Mouse (Mus musculus) embryonic facial prominence, embryonic 13.5 days (tissue): ENCODE measurements at regions not wholly inside any gene's neighbourhood (a gene's known extent, or its start where the extent isn't known, plus 50 kb on each side); places are given as distances from the start of the nearest gene placed in this dataset.
A peak's percentile ranks its signal among the peaks of the same experiment; 100 is the strongest.

Experiments used
- ATAC-seq: fragments of 200-750 bp; cut with Nextera tagmentation; 2 replicates; pipeline ENCODE4 v1.8.0; 2017; ENCODE audit warnings: low read depth; ENCODE audit not compliant: insufficient number of reproducible peaks, insufficient read depth, low FRiP score, low TSS enrichment
- H3K27ac ChIP-seq: fragments of 300-500 bp; sonication (generic); 2 replicates; pipeline ENCODE4 v1.5.1; 2015; ENCODE audit warnings: moderate library complexity, mild to moderate bottlenecking, inconsistent platforms
- H3K27me3 ChIP-seq: fragments of 300-500 bp; sonication (generic); 2 replicates; pipeline ENCODE4 v1.6.1; 2015; ENCODE audit warnings: mild to moderate bottlenecking, inconsistent platforms
- H3K36me3 ChIP-seq: fragments of 300-500 bp; sonication (generic); 2 replicates; pipeline ENCODE4 v1.6.1; 2015; ENCODE audit warnings: mild to moderate bottlenecking, inconsistent platforms
- H3K4me1 ChIP-seq: fragments of 300-500 bp; sonication (generic); 2 replicates; pipeline ENCODE4 v1.6.1; 2015; ENCODE audit warnings: inconsistent platforms
- H3K4me2 ChIP-seq: fragments of 300-500 bp; sonication (generic); 2 replicates; pipeline ENCODE4 v1.6.1; 2015; ENCODE audit warnings: moderate library complexity, mild to moderate bottlenecking, inconsistent platforms
- H3K4me3 ChIP-seq: fragments of 300-500 bp; sonication (generic); 2 replicates; pipeline ENCODE4 v1.5.1; 2015; ENCODE audit warnings: mild to moderate bottlenecking, inconsistent platforms
- H3K9ac ChIP-seq: fragments of 300-500 bp; sonication (generic); 2 replicates; pipeline ENCODE4 v1.6.1; 2015; ENCODE audit warnings: mild to moderate bottlenecking, inconsistent platforms
- H3K9me3 ChIP-seq: fragments of 300-500 bp; sonication (generic); 2 replicates; pipeline ENCODE4 v1.6.1; 2016; ENCODE audit warnings: inconsistent platforms
- WGBS: fragments of 180-500 bp; shearing (Covaris S2); methylation state at CpG from one replicate; pipeline ENCODE4 v1.1.7; 2015; ENCODE audit warnings: mixed read lengths; 5-methylcytosine and 5-hydroxymethylcytosine counted together

DNA sequence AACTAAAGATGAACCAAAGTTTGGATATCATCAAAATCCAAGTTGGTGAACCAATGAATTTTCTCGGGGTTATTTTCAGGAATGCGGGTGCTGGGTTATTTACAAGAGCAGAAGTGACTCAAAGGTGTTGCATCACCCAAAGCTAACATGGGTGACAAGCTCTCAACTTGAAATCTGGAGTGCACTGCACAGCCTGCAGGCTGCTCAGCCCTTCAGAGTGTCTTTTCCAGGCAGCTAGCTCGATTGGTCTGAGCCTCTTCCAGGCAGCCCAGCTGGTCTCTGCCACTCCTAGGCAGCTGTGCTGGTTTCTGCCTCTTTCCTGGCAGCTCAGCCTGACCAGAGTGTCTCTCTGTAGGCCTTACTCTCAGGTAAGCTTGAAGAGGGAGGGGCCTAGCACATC is 251.9 kb upstream of the Gap43 start:
- WGBS: 75% methylated on average over 3 of the region's 3 CpGs
- no peaks in the 10 kb centered on the region for H3K27me3 ChIP-seq
- no peak for ATAC-seq

DNA sequence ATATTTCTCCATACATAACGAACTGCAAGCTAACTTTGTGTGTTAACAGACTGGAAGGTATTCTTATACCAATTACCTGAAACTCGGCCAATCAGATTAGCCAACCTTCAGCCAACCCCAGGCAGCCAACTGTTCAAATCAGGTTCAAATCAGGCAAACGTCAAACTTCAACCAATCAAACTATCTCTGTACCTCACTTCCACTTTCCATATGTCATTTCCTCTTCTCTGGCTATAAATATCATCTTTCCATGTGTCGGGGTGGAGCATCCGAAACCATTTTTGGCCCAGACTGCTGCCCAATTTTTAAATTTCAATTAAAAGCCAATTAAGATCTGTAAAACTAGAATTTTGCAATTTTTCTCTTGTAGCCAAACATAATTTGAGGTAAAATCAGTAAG is 251.1 kb upstream of the Gap43 start:
- Histone ChIP-seq H3K9me3 (no peaks in the 10 kb centered on the region), H3K27me3 (no peaks in the 10 kb centered on the region), H3K4me3 (no peak overlapping the region), H3K27ac (no peak overlapping the region), H3K36me3 (no peaks in the 10 kb centered on the region), H3K9ac (no peak overlapping the region), H3K4me2 (no peak overlapping the region), H3K4me1 (no peaks in the 10 kb centered on the region)
- no peak for ATAC-seq
- 78% methylated on average over 5 of the region's 5 CpGs for WGBS

More for the DNA sequence above, 251.9 kb upstream of the Gap43 start:
- Histone ChIP-seq H3K4me2 (no peak overlapping the region), H3K4me1 (no peaks in the 10 kb centered on the region), H3K4me3 (no peak overlapping the region), H3K9me3 (no peaks in the 10 kb centered on the region), H3K27ac (no peak overlapping the region), H3K36me3 (no peaks in the 10 kb centered on the region), H3K9ac (no peak overlapping the region)

DNA sequence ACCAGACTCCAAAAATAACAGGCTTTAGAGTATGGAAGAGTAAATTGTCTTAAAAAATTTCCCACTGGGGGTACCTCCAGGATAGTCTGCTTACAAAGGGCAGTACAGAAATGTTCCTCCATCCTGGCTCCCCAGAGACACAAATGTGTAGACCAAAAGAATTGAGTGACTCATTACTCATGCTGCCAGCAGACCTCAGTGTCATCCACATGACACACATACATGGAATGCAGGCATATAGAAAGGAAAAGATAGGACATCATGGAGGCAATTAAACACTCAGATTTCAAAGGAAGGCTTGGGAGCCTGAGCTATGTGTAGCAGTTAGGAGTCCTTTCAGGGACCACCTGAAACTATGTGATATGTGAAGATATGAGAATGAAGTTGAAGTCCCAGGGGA is 245.7 kb upstream of the Gap43 start:
- ATAC-seq: no peak
- Histone ChIP-seq H3K36me3 (no peaks in the 10 kb centered on the region), H3K27ac (no peak overlapping the region), H3K9me3 (no peaks in the 10 kb centered on the region), H3K27me3 (no peaks in the 10 kb centered on the region), H3K4me2 (no peak overlapping the region), H3K9ac (no peak overlapping the region), H3K4me3 (no peak overlapping the region), H3K4me1 (no peaks in the 10 kb centered on the region)

DNA sequence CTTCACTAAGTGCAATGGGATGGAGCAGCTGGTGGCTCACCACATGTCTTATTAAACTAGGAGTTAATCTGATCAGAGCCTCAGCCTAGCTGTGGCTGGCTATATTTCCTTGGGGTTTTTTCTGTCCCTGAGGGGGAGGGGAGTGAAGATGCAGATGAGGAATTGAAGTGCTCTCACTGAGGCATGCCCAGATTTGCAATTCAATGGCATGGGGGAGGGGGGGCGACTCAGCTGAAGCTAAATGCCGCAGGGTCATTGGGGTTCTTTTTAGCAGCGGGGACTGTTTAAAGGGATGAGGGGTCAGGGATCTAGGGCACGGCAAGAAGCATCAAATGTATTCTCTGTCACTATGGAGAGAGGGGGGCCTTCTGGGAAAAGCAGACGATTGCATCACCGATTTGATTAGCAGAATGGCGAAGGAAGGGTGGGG is 235.1 kb upstream of the Gap43 start:
- Histone ChIP-seq H3K4me2 (peak overlapping the region; percentile 43), H3K27me3 (no peaks in the 10 kb centered on the region), H3K9me3 (no peaks in the 10 kb centered on the region), H3K4me3 (no peak overlapping the region), H3K36me3 (no peaks in the 10 kb centered on the region), H3K27ac (no peak overlapping the region), H3K9ac (no peak overlapping the region), H3K4me1 (peaks cover 7% of the 10 kb centered on the region)
- 2% methylated on average over 7 of the region's 7 CpGs for WGBS
- no peak; the same call in 1 of the 2 replicates for ATAC-seq

DNA sequence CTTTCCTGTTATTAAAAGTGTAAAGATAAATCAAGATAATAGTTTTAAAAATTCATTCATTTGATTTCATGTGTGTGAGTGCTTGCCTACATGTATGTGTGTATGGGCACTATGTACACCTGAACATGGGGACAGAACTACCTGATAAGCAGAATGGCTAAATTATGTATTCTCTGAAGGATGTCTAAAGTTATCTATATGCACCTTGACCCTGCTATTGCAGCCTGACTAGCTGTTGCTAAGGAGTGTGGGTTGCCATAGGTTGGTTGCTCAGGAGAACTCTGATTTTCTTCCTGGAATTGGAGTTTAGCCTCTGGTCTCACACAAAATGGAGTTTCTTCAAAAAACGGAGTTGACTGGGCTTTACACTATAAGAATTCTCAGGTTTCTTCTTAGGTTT is 234.5 kb upstream of the Gap43 start:
- Histone ChIP-seq H3K9ac (no peak overlapping the region), H3K4me2 (no peak overlapping the region), H3K27ac (no peak overlapping the region), H3K4me1 (peaks cover 11% of the 10 kb centered on the region), H3K27me3 (no peaks in the 10 kb centered on the region), H3K36me3 (no peaks in the 10 kb centered on the region), H3K9me3 (no peaks in the 10 kb centered on the region), H3K4me3 (no peak overlapping the region)
- ATAC-seq: no peak
- WGBS: 11% methylated on average over 1 of the region's 1 CpGs

DNA sequence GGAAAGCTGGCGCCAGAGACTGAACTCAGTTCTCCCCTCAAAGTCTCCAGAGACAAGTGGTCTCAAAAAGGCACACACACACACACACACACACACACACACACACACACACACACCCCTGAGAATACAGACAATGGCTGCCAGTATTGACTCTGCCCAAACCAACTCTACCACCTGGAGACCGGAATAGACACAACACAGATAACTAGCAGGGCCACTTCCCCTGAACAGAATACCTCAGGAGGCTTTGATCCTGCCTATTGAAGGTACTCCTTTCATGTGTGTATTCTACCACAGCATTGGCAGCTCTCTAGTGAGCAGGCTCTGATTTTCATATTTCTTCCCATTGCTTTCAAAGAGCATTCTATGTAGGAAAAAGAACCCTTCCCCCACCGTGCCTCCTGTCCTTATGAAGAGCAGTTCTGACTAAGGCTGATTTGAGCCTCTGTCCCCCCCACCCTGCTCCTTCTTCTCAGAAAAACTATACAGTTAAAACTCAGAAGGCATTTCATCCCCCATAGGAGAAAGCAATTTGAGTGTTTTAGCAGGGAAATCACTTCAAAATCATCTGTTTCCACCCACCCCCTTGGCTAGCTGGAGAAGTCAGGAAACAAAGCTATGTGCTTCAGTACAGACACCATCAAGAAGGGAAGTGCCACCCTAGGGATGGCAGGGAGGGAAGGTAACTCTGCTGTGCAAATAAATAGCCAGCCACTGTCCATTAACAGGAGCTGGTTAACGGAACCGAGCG is 230.0 kb upstream of the Gap43 start:
- peaks cover 8% of the 10 kb centered on the region for H3K4me1 ChIP-seq
- no peak overlapping the region for H3K9ac ChIP-seq
- no peaks in the 10 kb centered on the region for H3K27me3 ChIP-seq
- ATAC-seq: no peak
- 53% methylated on average over 6 of the region's 6 CpGs for WGBS
- no peak overlapping the region for H3K4me3 ChIP-seq
- no peak overlapping the region for H3K27ac ChIP-seq
- H3K9me3 ChIP-seq: no peaks in the 10 kb centered on the region
- no peaks in the 10 kb centered on the region for H3K36me3 ChIP-seq
- H3K4me2 ChIP-seq: no peak overlapping the region

DNA sequence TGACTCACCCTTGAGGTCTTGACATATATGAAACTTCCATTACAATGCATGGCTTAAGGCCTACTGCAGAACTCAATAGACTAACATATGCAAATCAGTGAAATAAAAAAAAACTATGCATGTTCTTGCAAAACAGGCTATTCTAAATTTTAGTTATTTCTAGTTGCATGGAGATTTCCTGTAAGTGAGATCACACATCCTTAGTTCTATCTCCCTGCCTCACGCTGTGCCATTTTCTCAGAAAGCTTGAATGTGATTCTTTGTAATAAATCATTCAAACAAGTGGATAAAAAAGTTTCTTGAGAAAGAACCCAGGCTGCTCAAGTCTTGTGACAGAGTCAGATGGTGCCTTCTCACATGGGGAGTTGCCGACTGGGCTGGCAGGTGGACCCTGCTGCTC is 228.9 kb upstream of the Gap43 start:
- no peak for ATAC-seq
- H3K4me1 ChIP-seq: peaks cover 6% of the 10 kb centered on the region; the same call in 1 of the 2 replicates
- no peak overlapping the region for H3K27ac ChIP-seq
- WGBS: 77% methylated on average over 2 of the region's 2 CpGs
- no peaks in the 10 kb centered on the region for H3K9me3 ChIP-seq
- no peak overlapping the region for H3K9ac ChIP-seq
- H3K36me3 ChIP-seq: no peaks in the 10 kb centered on the region
- H3K27me3 ChIP-seq: no peaks in the 10 kb centered on the region
- H3K4me3 ChIP-seq: no peak overlapping the region
- H3K4me2 ChIP-seq: no peak overlapping the region

DNA sequence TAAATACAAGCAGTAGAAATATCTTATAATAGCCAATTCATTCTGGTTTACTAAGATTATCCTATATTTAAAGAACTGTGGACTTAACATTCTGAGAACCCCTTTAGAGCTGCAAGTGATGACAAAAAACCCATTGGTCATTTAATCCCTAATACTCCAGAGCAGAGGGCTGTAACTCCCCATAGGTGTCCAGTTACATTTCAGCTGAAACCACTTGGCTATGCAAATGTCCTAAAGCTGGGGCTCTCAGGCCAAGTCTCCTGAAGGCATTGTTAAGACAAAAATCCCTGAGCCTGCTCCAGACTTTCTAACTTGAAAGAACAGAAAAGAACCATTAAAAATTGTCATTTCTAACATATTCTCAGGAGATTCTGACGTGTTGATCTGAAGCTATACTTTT is 209.1 kb upstream of the Gap43 start:
- H3K4me3 ChIP-seq: no peak overlapping the region
- H3K36me3 ChIP-seq: no peaks in the 10 kb centered on the region
- 0 out of 2 replicates have a peak, but pooled peaks cover 3% of the 10 kb centered on the region for H3K4me1 ChIP-seq
- H3K9me3 ChIP-seq: no peaks in the 10 kb centered on the region
- H3K4me2 ChIP-seq: no peak overlapping the region
- no peak for ATAC-seq
- H3K27ac ChIP-seq: no peak overlapping the region
- H3K9ac ChIP-seq: no peak overlapping the region
- WGBS: 33% methylated on average over 1 of the region's 1 CpGs
- H3K27me3 ChIP-seq: no peaks in the 10 kb centered on the region

DNA sequence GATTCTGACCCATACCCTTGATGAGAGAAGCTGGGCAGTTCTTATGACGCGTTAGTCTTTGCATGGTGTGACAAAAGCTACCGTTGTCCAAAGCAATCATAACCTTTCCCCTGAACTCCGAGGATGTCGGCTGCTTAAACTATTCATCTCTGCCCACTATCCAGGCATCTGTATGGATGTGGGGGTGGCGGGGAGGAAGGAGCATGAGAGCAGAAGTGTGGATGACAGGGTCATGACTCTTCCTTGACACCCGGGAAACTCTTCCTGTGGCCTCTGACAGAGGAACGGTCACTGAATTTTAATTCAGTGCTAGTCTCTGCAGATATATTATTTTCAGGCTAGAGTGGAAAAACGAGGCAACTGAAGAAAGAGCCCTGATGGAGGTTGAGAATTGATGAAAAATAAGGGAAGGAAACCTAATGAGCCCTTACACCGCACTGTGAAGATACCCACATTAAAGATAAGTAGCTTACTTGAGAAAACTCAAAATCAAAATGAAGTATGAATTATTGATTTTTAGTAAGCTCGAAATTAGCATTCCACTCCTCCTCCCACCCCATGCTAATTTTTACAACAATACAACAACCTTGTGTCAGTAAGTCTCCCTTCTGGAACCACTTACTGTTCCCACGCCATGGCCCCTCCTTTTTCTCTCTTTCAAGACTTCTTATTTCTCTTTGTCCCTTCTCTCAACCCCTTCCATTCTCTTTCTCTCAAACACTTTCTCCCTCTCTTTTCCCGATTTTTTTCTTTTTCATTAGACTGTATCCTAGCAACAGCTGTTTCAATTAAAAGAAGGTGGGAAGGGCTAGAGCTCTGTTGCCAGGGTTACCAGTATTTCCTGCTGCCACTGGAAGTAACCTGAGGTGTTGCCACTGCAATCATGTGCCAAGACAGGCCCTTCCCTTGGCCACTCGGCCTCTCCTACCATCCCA is 206.0 kb upstream of the Gap43 start:
- Histone ChIP-seq H3K4me2 (no peak overlapping the region), H3K27ac (no peak overlapping the region), H3K4me1 (0 out of 2 replicates have a peak, but pooled peaks cover 3% of the 10 kb centered on the region), H3K9ac (no peak overlapping the region), H3K36me3 (no peaks in the 10 kb centered on the region), H3K4me3 (no peak overlapping the region), H3K9me3 (no peaks in the 10 kb centered on the region), H3K27me3 (no peaks in the 10 kb centered on the region)
- no peak for ATAC-seq
- WGBS: 55% methylated on average over 14 of the region's 14 CpGs

DNA sequence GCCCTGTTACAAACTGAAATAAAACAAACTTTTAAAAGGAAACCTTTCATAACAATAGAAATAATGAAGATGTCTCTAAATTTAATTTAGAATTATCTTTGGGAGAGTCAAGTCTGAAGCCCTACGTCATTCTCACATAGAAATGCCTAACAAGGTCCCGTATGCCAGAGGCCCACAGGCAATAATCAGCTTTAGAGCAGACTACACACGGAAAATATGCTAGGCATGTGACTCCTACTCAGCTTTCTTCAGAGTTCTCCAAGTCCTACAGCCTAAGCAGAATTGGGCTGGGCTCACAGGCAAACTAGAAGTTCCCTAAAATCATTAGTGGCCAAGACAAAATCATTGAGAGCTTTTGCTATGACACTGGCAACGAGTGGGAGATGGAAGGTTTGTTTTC is 176.9 kb upstream of the Gap43 start:
- H3K9ac ChIP-seq: no peak overlapping the region
- no peak overlapping the region for H3K4me3 ChIP-seq
- no peak overlapping the region for H3K4me2 ChIP-seq
- H3K27ac ChIP-seq: no peak overlapping the region
- WGBS: 50% methylated on average over 4 of the region's 4 CpGs
- no peak for ATAC-seq
- H3K4me1 ChIP-seq: no peaks in the 10 kb centered on the region; the same call in 1 of the 2 replicates
- H3K27me3 ChIP-seq: no peaks in the 10 kb centered on the region
- no peaks in the 10 kb centered on the region for H3K9me3 ChIP-seq
- H3K36me3 ChIP-seq: no peaks in the 10 kb centered on the region

DNA sequence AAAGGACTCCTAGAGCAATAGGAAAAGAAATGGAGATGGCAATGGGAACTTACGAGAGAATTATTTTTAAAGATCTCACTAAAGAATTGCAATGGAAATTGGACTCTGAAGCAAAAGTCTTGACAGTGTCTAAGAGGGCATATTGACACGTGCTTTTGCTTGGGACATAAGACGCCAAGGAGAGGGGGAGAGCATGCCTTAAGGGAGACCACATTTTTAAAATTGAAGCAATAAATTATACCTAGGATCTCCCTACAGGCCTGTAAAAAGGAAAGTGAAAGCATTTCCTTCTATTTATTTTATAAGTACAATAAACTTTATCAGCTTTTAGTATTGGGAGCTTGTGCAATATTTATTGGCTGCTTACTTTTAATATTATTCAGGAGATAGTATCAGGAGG is 175.5 kb upstream of the Gap43 start:
- ATAC-seq: no peak
- no peak overlapping the region for H3K4me2 ChIP-seq
- no peaks in the 10 kb centered on the region; the same call in 1 of the 2 replicates for H3K4me1 ChIP-seq
- no peak overlapping the region for H3K4me3 ChIP-seq
- no peaks in the 10 kb centered on the region for H3K27me3 ChIP-seq
- H3K9ac ChIP-seq: no peak overlapping the region
- 76% methylated on average over 3 of the region's 3 CpGs for WGBS
- H3K36me3 ChIP-seq: no peaks in the 10 kb centered on the region
- H3K27ac ChIP-seq: no peak overlapping the region
- H3K9me3 ChIP-seq: no peaks in the 10 kb centered on the region

DNA sequence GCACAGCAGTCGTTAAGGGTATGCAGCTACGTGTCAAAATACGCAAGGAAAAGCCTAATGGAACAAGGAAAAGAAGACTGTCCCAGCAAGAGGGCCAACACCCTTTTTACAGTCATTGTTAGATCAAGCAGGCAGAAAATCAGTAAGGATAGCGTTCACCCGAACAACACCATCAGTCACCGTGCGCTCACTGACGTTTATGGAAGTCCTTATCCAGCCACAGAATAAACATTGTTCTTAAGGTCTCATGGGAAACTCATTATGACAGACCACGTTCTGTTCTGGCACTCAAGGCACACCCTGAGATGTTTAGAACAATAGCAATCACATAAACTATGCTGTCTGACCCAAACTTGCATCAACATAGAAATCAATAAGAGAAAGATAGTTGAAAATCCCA is 164.7 kb upstream of the Gap43 start:
- no peak for ATAC-seq

More for the DNA sequence above, 164.7 kb upstream of the Gap43 start:
- H3K4me3 ChIP-seq: no peak overlapping the region
- H3K9ac ChIP-seq: no peak overlapping the region
- no peak overlapping the region for H3K27ac ChIP-seq
- WGBS: 73% methylated on average over 9 of the region's 9 CpGs
- no peaks in the 10 kb centered on the region for H3K4me1 ChIP-seq
- no peaks in the 10 kb centered on the region for H3K27me3 ChIP-seq
- H3K36me3 ChIP-seq: no peaks in the 10 kb centered on the region
- H3K9me3 ChIP-seq: no peaks in the 10 kb centered on the region
- no peak overlapping the region for H3K4me2 ChIP-seq
